Mouse (Mus musculus) brain, embryonic 14.5 days (tissue): Measurements from ENCODE around the gene Dad1. TPM values are rescaled to one million over a fixed set of nuclear protein-coding genes. Genes with fewer than 3 reads are reported as not detected.

ENCODE experiments used
- DNase-seq: peaks from one replicate; pipeline ENCODE4 v3.0.0-alpha.2; 2011; ENCODE audit warnings: low read depth
- CTCF ChIP-seq: fragments of 200-500 bp; IDR thresholded peaks from 2 replicates; pipeline ENCODE4 v1.5.1; 2012; ENCODE audit warnings: inconsistent platforms, mild to moderate bottlenecking, moderate library complexity, borderline replicate concordance; ENCODE audit not compliant: insufficient read depth, insufficient read length; ENCODE audit errors: extremely low read depth
- POLR2A ChIP-seq: fragments of 200-500 bp; IDR thresholded peaks from 2 replicates; pipeline ENCODE4 v1.6.1; 2012; ENCODE audit warnings: mild to moderate bottlenecking, inconsistent platforms, borderline replicate concordance; ENCODE audit not compliant: poor library complexity, insufficient read depth, insufficient read length, severe bottlenecking; ENCODE audit errors: extremely low read depth
- polyA plus RNA-seq: library from polyadenylated mRNA; depleted of rRNA; stranded (reverse); fragments of >200 nt; gene quantifications from 2 replicates; pipeline ENCODE4 v1.2.3, GENCODE M21; 2012

The Dad1 gene
- polyA plus RNA-seq, 1 experiment: 219 TPM

GRCm38 (mm10) chr14:54209932-54210331 lies 44.0 kb downstream of the Dad1 start:
- no peak for TF ChIP-seq CTCF
- TF ChIP-seq POLR2A: no peak
- no peak for DNase-seq

GRCm38 (mm10) chr14:54208741-54209140 lies 45.2 kb downstream of the Dad1 start:
- no peak for DNase-seq
- TF ChIP-seq CTCF: no peak
- TF ChIP-seq POLR2A: no peak

- TF ChIP-seq POLR2A (no peak), CTCF (no peak)
Measured at GRCm38 (mm10) chr14:54207924-54208323, 46.0 kb downstream of the Dad1 start.

DNA sequence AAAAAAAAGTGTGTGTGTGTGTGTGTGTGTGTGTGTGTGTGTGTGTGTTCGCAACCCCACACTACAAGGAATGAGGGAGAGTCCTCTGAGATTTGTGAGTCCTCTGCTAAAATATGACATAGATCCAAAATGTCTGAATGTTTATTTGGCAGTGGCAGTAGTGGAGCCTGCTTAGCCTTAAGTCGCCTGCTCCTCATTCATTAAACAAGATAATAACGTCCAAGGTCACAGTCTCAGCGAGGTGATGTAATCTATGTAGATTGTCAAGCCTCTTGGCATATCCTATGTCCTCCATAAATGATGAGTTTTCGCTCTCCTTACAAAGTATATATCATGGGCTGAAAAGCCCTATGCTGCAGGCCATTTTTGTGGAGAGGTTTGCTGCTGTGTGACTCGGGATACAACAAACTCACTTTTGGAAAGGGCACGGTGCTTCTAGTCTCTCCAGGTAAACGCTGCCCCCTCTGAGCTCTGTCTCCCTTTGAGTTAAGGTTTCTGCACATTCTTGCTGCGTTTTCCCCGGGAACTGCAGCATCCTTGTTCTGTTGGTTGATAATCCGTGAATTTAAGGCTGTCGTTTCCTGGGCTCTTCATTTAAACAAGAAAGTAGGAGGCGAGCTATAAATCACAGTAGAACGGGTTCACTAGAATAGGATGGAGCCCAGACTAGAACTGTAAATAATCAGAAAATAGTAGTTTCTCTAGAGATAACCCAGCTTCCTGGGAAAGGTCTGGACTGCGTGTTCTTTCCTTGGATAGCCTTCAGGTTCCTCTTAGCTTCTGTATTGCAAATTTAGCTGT lies 47.0 kb downstream of the Dad1 start:
- DNase-seq: no peak

More at GRCm38 (mm10) chr14:54207924-54208323, 46.0 kb downstream of the Dad1 start:
- no peak for DNase-seq

DNA sequence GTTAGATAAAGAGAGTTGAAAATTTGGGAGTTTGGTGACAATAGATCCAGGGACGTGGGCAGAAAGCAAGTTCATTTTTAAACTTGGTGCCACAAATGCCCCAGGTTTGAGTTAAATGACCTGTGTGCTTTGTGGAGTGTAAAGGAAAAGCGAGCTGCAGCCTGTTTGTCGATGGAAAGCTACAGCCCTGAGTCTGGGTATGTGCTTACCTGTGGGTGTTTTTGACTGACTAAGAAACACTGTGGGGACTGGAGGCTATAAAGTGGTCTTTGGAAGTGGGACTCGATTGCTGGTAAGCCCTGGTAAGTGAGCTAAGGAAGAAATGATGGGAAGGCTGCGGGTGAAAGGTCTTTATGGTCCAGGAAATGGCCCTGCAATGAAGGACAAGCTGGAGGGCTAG lies 47.6 kb downstream of the Dad1 start:
- no peak for DNase-seq
- TF ChIP-seq POLR2A (no peak), CTCF (no peak)

More for the DNA sequence above, 47.0 kb downstream of the Dad1 start:
- TF ChIP-seq CTCF: no peak
- TF ChIP-seq POLR2A: no peak

DNA sequence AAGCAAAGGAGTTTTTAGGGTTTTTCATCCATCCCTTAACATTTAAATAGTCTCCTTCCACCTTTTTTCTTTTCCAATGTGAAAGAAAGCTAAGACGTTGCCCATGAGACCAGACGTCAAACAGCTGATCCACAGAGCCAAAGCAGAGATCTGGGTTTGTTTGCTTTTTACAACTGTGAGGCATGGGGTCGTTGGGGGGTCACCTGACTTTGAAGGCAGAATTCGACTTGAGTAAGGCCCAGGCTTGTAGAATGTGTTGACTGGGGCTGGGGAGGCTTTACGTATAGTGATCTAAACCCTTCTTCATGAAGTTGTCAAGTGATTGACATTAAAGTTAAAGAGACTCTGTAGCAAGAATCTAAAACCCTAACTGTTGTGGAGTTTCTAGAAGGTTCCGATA lies 48.0 kb downstream of the Dad1 start:
- DNase-seq: no peak
- no peak for TF ChIP-seq POLR2A
- TF ChIP-seq CTCF: no peak

DNA sequence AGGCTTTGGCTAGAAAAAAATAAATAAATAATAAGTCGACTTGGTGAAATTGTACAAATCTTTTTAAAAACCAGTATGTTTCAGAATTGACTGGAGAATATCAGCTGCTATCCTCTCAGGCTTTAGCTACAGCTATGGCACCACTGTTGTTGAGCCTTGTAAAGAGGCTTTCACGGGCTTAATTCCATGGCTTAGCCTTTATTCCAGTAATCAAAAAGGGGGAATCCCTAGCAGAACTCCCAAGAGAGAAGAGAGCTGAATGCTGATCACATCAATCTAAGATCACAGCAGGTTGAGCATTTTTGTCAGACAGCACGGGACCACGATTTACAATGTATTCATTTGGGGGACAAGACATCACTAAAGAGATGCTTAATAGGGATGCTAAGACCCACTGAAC lies 49.1 kb downstream of the Dad1 start:
- no peak for TF ChIP-seq CTCF
- no peak for TF ChIP-seq POLR2A
- peak; percentile 45 for DNase-seq

DNA sequence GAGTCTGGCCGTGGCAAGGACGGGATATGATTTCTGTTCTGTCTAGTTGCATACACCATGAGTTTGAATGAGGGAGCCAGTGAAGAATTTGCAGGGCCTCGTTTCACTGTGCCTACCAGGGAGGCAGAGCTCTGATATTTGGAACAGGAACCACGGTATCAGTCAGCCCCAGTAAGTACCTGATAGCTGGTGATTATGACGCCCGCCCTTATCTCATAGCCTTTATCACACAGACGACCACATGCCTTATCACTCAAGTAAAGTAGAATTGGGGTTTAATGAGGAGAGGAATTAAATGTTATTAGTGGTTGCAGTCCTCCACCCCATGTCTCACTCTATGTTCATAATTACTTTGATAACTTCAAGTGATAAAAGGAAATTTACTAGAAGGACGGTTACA lies 49.6 kb downstream of the Dad1 start:
- DNase-seq: no peak
- no peak for TF ChIP-seq CTCF
- TF ChIP-seq POLR2A: no peak

DNA sequence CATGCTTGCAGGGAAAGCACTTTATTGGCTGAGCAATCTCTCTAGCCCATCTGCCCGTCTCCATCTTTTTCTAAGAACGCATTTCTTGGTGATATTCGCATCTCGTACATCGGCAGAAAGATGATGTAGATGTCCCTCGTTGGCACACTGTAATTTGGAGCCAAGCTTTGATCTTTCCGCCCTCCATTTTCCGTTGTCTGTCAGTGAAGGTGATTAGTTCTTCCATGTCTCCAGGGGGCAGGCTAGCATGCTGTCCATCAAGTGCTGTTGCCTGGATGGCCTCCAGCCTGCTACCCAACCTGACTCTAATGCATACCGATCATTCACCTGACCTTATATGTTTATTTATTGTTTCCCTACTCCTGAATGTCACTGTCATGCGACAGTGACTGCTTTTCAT lies 50.1 kb downstream of the Dad1 start:
- no peak for TF ChIP-seq POLR2A
- TF ChIP-seq CTCF: no peak
- no peak for DNase-seq

- TF ChIP-seq POLR2A (no peak), CTCF (no peak)
- no peak for DNase-seq
Measured at GRCm38 (mm10) chr14:54203207-54203606, 50.7 kb downstream of the Dad1 start.

GRCm38 (mm10) chr14:54200363-54200762 lies 53.5 kb downstream of the Dad1 start:
- no peak for TF ChIP-seq POLR2A
- no peak for TF ChIP-seq CTCF
- DNase-seq: no peak

DNA sequence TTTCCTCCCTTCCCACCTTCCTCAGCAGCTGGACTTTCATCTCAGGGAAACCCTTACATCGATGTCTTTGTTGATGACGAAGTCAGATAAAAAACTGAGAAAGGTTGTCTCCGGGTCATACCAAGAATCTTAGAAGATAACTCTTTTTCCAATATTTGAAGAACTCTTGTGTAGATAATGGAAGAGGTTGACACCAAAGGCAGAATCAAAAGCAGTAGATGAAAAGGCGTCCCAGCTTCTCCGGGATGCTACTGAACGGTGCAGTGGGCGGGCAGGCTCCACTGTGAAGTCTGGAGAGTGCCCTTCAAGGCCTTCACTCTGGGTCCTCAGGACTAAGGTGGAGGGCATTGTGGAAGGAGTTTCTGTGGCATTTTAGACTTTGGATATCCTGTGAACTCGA lies 54.2 kb downstream of the Dad1 start:
- no peak for TF ChIP-seq POLR2A
- no peak for TF ChIP-seq CTCF
- DNase-seq: no peak

GRCm38 (mm10) chr14:54197740-54198139 lies 56.2 kb downstream of the Dad1 start:
- DNase-seq: no peak
- TF ChIP-seq POLR2A (no peak), CTCF (no peak)

DNA sequence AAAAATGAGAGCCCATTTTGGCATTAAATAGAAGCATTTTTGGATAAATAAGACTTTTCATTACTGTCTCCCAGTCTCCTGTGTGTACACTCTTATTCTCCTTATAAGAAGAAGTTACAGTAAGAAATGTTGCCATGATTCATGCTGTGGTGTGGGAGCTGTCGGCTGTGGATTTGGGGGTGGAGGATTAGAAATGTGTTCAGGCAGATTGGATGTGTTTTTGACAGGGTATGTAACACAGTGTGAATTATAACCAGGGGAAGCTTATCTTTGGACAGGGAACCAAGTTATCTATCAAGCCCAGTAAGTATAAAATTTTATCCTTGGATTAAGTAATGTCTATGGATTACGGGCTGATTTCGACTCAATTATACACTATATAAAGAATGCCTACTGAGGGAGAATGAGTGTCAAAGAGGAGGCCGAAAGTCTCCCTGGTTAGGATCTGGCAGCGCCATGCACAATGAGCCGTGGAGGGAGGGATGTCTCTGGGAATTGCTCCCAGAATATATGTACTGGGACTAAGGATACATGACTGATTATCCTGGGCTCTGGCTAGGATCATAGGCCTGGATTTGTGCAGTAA lies 58.0 kb downstream of the Dad1 start:
- peak; percentile 52 for DNase-seq
- TF ChIP-seq POLR2A (no peak), CTCF (no peak)

DNA sequence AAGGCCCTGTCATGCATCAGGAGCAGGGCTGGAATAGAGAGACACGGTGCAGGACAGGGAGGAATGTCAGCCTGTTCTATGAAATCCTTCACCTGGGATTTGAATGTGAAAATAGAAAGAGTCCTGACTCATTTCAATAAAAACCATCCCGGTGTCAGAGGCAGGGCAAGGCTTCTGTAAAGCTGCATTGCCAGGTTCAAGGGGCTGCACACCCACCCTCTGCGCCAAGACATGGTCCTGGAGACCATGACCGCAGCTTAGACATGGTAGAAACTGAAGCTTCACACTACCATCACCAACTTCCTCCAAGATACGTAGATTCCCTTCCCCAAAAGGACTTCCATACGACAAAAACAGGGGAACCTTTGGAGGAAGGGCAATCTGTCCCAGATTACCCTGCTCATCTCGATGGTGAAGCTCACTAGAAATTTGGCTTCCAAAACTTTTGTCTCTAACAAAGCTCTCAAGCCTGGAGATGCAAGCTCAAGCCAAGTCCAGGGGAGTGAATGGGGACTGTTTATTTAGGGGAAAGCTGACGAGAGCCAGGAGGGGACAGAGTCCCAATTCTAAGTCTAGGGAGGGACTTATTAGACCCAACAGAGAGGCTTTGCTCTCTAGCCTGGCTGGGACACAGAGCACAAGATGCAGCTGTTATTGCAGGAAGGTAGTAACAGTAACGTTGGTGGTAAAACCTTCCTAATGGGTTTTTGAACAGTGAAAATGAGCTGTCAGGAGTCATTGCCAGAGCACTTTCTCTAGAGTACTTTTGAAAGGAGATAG lies 60.4 kb downstream of the Dad1 start:
- TF ChIP-seq POLR2A (no peak), CTCF (no peak)
- no peak for DNase-seq
